Mouse (Mus musculus) thymus, postnatal 25 days (tissue): ENCODE data around the gene Camkmt.

Experiments used
- DNase-seq: peaks from one replicate; pipeline ENCODE4 v3.0.0; 2022

Camkmt gene

GRCm38 (mm10) chr17:85311348-85311747, 221.0 kb downstream of the Camkmt start:
- DNase-seq = no peak

- DNase-seq = no peak
Observed at GRCm38 (mm10) chr17:85318401-85318800, 228.0 kb downstream of the Camkmt start.

DNA sequence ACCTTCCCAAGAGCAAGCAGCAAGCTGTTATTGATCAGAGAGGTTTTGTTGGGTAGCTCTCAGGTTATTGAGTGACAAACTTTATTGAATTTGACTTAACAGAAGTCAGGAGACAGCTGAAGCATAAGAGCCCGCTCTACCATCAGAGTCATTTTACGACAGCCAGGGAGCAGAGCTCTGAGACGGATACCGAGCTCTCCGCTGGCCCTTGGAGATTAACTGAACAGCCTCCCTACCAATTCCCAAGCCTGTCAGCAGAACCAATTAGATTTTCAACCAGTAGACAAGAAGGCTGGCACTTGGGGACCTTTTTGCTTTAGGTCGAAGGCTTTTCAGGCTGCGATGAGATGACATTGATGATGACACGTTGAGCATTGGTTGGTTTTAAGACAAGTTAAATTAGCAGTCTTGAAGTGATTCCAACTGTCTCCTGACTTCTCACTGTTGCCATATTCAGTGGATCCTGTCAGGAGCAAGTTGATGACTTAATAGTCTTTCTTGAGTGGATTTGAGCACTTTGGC, 229.5 kb downstream of the Camkmt start:
- no peak for DNase-seq

- no peak for DNase-seq
Observed at GRCm38 (mm10) chr17:85328901-85329300, 238.5 kb downstream of the Camkmt start.

DNA sequence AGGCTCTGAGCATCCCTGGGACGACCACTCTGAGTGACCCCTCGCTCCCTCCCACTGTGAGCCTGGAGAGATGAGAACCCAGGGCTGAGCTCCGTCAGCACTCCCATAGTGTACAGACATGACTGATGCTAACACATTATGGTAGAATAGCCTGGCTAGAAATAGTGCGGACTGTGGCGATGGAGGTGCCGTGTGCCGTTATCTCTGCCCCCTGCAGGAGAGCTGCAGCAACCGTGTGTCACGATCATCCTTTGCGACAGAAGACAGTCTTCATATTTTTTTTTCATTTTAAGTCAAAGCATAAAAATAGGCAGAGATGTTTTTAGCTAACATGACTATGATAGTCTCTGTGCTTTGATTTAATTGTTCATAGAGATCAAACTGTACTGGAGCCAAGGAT, 245.1 kb downstream of the Camkmt start:
- DNase-seq = no peak

DNA sequence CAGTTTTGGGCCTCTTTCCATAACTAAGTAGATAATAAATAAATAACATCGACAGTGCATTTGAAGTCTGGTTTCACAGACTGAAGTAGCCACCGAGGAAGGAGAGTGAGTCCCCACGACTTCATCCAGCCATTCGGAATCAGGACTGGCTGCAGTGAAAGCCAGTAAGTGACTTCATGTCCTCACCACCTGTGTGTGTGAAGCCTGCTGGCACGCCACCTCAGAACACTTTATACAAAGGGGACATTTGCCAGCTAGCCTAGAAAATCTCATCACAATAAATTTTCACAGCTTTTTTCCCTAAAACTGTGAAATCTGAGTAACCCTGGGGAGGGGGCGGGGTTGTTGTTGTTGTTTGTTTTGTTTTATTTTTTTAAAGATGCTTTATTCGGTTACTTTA, 247.3 kb downstream of the Camkmt start:
- no peak for DNase-seq

- no peak for DNase-seq
Observed at GRCm38 (mm10) chr17:85341134-85341700, 250.9 kb downstream of the Camkmt start.

GRCm38 (mm10) chr17:85342471-85342870, 252.1 kb downstream of the Camkmt start:
- no peak for DNase-seq

DNA sequence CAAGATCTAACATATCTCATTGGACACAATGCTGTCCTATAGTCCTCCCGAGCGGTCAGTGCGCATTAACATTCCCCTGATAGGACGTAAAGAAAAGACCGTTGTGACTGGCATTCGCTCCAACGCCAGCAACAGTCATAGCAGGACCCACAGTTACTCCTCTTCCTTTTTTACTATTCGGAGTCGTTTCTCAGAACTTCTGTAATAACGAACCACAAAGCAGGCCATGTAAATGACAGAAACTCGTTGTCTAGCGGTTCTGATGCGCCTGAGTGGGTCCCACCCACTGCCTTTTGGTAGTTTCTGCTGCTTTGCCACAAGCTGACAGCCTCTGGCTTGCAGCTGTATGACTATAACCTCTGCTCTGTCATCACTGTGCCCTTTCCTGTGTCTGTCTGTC, 253.1 kb downstream of the Camkmt start:
- DNase-seq = no peak

DNA sequence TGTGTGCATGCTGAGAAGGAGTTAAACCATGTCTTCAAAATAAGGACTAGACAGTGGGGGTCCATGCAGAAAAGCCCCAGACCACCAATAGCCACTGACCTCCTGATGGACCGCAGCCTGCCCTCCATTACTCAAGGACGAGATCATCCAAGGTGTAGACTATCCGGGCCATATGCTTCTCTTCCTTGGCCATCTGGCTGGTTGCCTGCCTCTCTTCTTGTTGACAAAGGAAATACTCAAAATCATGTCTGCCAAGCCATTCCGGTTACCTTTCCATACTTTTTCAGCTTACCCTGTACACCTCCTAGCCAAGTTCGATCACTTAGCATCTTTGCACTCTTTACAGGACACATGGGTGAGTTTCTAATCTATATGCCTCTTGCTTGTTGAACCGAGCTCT, 256.3 kb downstream of the Camkmt start:
- no peak for DNase-seq

GRCm38 (mm10) chr17:85349331-85349935, 259.1 kb downstream of the Camkmt start:
- DNase-seq = no peak

- no peak for DNase-seq
Observed at GRCm38 (mm10) chr17:85351301-85351700, 260.9 kb downstream of the Camkmt start.

- no peak for DNase-seq
Observed at GRCm38 (mm10) chr17:85352731-85353130, 262.4 kb downstream of the Camkmt start.

- no peak for DNase-seq
Observed at GRCm38 (mm10) chr17:85353191-85353590, 262.8 kb downstream of the Camkmt start.

- no peak for DNase-seq
Observed at GRCm38 (mm10) chr17:85353636-85354035, 263.3 kb downstream of the Camkmt start.

- DNase-seq = no peak
Observed at GRCm38 (mm10) chr17:85355356-85355755, 265.0 kb downstream of the Camkmt start.

DNA sequence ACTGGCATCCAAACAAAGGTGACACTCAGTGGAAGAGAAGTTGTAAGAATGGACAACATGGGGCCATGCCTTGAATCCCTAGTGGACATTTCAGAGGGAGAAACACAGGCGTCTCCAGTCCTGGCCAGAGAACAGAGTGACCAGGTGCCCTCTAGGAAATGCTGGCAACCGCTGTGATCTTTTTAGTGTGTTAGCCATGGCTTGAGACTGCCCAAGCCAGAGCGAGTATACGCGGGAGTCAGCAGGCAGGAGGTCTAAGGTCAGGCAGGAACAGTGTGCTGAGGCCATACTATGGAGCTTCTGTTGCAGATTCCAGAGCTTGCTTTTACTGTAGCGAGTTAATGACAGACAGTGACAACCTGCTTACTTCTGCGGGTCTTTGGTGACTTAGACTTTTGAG, 270.7 kb downstream of the Camkmt start:
- no peak for DNase-seq

GRCm38 (mm10) chr17:85367319-85367718, 277.0 kb downstream of the Camkmt start:
- no peak for DNase-seq

DNA sequence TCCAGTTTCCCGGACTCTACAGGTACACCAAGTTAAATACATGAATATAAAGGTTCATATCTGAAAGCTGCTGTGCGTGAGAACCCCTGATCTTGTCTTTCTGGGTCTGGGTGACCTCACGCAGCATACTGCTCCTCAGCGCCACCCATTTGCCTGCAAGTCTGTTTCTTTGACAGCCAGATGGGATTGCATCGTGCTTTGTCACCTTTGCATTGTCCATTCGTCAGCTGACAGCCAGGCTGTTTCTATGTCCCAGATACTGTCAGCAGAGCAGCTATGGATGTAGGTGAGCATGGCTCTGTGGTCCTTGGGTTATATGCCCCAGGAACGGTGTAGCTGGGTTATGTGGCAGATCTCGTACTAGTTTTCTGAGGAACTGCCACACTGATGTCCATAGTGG, 278.4 kb downstream of the Camkmt start:
- DNase-seq = no peak

DNA sequence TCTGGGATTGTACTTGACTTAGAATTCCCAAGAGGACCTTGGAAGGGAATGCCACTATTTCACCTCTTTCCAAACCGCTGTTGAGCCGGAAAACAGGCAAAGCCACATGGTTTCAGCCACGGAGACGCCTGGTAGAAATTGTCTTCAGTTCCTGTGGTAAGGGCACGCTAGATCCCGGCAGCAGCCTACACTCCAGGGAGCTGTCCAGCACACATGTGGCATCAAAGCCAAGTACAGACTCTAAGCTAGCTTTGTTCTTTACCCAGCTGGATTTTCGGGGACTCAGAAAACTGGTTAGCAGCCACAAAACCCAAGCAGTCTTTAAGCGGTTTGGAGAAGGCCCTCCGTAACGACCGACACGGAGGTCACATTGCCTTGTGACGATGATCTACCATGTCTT, 281.7 kb downstream of the Camkmt start:
- no peak for DNase-seq

GRCm38 (mm10) chr17:85372523-85372922, 282.2 kb downstream of the Camkmt start:
- DNase-seq = no peak

GRCm38 (mm10) chr17:85374100-85374833, 283.9 kb downstream of the Camkmt start:
- no peak for DNase-seq

DNA sequence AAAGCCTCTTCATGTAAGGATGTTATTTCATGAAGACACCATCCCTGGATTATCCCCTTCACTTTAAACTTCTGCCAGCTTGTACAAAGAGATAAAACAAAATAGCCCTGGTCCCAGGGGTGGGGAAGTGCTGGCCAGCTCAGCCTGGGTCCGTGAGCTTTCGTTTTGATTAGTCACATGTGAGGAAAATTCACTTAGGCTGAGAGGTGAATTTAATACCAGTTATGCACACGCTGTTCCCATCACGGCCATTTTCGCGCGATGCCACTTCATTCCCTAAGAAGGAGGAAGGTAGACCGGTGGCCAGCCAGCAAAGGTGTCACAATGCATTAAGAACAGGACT, 284.5 kb downstream of the Camkmt start:
- no peak for DNase-seq

DNA sequence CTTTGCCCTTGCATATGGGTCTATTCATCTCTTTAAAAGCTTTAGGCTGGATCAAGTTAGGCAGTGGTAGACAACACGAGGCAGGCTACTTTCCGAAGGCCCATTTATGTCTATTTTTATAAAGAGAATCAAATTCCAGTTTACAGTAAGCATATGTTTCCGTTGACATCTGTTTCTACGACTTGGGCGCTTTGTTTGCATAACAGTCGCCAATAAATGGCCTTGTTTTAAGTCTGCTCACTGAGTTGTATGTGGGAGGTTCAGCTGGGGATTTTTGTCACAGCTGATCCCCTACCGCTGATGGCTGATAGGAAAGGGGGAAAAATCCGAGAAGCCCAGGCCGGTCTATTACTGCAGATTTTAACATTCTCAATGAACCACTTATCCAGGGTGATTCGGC, 285.2 kb downstream of the Camkmt start:
- DNase-seq = no peak
